Mouse (Mus musculus): ENCODE results near the gene Gm10471.
"Not testable (repeated sequence)": the region's sequence is repeated elsewhere in the genome, so short reads cannot be mapped to it uniquely, and the experiment has no call there.

The Gm10471 gene

GRCm38 (mm10) chr5:26089191-26089590 is at the start of gene Gm10471:
Gene Gm10471, minus strand, starts transcription at chr5:26089291.
- DNase-seq (ENCODE audit: low read depth) = not testable (repeated sequence)

DNA sequence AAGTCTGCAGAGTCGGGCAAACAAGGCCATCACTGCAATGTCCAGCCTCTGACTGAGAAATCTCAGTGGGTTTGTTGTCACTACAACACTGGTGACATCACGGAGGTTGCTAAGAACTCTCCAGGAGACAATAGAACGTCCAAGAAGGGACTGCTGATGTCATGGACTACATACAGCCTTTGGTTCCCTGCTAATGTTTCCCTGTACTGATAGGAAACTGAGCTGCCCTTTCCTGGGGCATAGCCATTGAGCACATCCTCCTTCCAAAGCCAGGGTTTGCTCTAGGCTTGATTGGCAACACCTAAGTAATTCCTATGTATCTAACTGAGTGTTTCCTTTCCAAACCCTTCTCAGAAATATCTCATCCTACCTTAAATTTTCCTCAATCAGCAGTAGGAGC is 32.2 kb upstream of the Gm10471 start, which contains the start of gene Gm10220:
Gm10220 (minus strand) TSS at position 101 of the 400 bp plus-strand sequence.
- not testable (repeated sequence) for DNase-seq (ENCODE audit: low read depth)

- not testable (repeated sequence) for DNase-seq (ENCODE audit: low read depth)
Measured at GRCm38 (mm10) chr5:26105262-26105661, 16.2 kb upstream of the Gm10471 start, which contains the start of gene 5031410I06Rik. Gene 5031410I06Rik, minus strand, starts transcription at chr5:26105362.

DNA sequence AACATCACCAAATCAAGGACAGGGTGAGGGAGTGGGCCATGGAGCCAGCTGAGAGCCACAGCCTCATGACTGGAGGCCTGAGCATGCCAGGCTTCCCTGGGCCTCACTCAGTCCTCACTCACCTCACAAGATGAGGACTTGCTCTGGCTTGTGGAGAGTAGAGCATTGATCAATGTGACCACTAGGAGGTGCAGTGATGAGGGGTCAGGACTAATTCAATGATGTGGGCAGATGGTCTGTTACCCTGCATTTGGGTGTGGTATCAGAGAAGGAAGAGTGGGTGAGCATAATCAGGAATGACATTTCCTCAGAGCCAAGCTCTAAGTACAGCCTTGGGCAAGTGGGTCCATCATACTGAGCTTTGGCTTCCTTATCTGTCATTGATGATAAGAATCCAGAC is 10.1 kb downstream of the Gm10471 start:
- DNase-seq (ENCODE audit: low read depth) = not testable (repeated sequence)

GRCm38 (mm10) chr5:26070716-26071115 is 18.4 kb downstream of the Gm10471 start:
- no peak for DNase-seq (ENCODE audit: low read depth)

DNA sequence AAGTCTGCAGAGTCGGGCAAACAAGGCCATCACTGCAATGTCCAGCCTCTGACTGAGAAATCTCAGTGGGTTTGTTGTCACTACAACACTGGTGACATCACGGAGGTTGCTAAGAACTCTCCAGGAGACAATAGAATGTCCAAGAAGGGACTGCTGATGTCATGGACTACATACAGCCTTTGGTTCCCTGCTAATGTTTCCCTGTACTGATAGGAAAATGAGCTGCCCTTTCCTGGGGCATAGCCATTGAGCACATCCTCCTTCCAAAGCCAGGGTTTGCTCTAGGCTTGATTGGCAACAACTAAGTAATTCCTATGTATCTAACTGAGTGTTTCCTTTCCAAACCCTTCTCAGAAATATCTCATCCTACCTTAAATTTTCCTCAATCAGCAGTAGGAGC is 30.6 kb downstream of the Gm10471 start, which contains the start of gene Gm7347:
Gm7347 (minus strand) TSS at position 101 of the 400 bp plus-strand sequence.
- DNase-seq (ENCODE audit: low read depth) = not testable (repeated sequence)

- not testable (repeated sequence) for DNase-seq (ENCODE audit: low read depth)
Measured at GRCm38 (mm10) chr5:26039458-26039857, 49.6 kb downstream of the Gm10471 start, which contains the start of gene Speer4a. Gene Speer4a, minus strand, starts transcription at chr5:26039558.
